Mouse (Mus musculus) macrophage (primary cell): ENCODE results near the gene Mdk. TPM values are rescaled to one million over a fixed set of nuclear protein-coding genes. Genes with fewer than 3 reads are reported as not detected.

Experiments
- H3K27ac ChIP-seq: fragments of 350-480 bp; formaldehyde crosslinking; 2 replicates; pipeline ENCODE4 v1.9.0; 2021
- H3K36me3 ChIP-seq: fragments of 350-480 bp; formaldehyde crosslinking; 2 replicates; pipeline ENCODE4 v1.9.0; 2021; ENCODE audit errors: inconsistent target
- H3K4me3 ChIP-seq: fragments of 350-480 bp; formaldehyde crosslinking; 2 replicates; pipeline ENCODE4 v1.9.0; 2021; ENCODE audit errors: inconsistent target
- H3K79me2 ChIP-seq: fragments of 350-480 bp; formaldehyde crosslinking; 2 replicates; pipeline ENCODE4 v1.9.0; 2021; ENCODE audit errors: inconsistent target
- WGBS: methylation state at CpG from one replicate; pipeline ENCODE4 v1.1.7; 2026; ENCODE audit warnings: inconsistent platforms; ENCODE audit not compliant: missing documents; 5-methylcytosine and 5-hydroxymethylcytosine counted together
- polyA plus RNA-seq: library from polyadenylated mRNA; stranded (reverse); fragments of 250-400 nt; gene quantifications from 3 replicates; pipeline ENCODE4 v1.2.4, GENCODE M21; 2018; ENCODE audit warnings: inconsistent platforms

Mdk gene
- polyA plus RNA-seq, 1 experiment from 2014 or later: 1.6 TPM

- Histone ChIP-seq H3K4me3 (no peak overlapping the region), H3K36me3 (peaks cover 20% of the 10 kb centered on the region)
Observed at GRCm38 (mm10) chr2:91921181-91921789, 10.8 kb downstream of the Mdk start.

DNA sequence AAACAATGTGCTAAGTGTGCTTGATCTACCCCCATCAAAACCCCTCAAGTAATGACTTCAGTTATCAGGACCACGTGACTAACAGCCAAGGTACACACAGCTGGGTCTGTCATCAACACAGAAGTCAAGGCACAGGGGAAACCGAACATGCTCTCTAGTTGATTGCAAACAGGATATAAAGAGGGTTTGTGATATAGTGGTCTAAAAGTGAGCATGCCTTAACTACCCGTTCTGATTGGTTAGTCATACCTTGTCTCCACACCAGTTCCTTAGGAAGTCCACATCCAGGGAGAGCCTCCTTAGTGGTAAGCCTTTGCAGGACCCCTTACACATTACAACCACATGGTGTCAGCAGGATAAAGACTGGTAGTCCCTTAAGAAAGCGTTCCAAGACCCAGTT, 12.0 kb downstream of the Mdk start:
- Histone ChIP-seq H3K36me3 (peaks cover 29% of the 10 kb centered on the region), H3K79me2 (no peaks in the 10 kb centered on the region), H3K4me3 (no peak overlapping the region), H3K27ac (no peak overlapping the region)
- WGBS: 72% methylated on average over 4 of the region's 4 CpGs

More at GRCm38 (mm10) chr2:91921181-91921789, 10.8 kb downstream of the Mdk start:
- no peaks in the 10 kb centered on the region for H3K79me2 ChIP-seq
- H3K27ac ChIP-seq: no peak overlapping the region
- 13% methylated on average over 31 of the region's 31 CpGs for WGBS

- Histone ChIP-seq H3K79me2 (no peaks in the 10 kb centered on the region), H3K27ac (no peak overlapping the region), H3K36me3 (peaks cover 46% of the 10 kb centered on the region), H3K4me3 (no peak overlapping the region)
- 96% methylated on average over 7 of the region's 7 CpGs for WGBS
Observed at GRCm38 (mm10) chr2:91917096-91917495, 15.0 kb downstream of the Mdk start.

- Histone ChIP-seq H3K4me3 (no peak overlapping the region), H3K79me2 (no peaks in the 10 kb centered on the region), H3K27ac (no peak overlapping the region), H3K36me3 (peaks cover 53% of the 10 kb centered on the region)
- WGBS: 91% methylated on average over 7 of the region's 7 CpGs
Observed at GRCm38 (mm10) chr2:91916346-91916977, 15.6 kb downstream of the Mdk start.

DNA sequence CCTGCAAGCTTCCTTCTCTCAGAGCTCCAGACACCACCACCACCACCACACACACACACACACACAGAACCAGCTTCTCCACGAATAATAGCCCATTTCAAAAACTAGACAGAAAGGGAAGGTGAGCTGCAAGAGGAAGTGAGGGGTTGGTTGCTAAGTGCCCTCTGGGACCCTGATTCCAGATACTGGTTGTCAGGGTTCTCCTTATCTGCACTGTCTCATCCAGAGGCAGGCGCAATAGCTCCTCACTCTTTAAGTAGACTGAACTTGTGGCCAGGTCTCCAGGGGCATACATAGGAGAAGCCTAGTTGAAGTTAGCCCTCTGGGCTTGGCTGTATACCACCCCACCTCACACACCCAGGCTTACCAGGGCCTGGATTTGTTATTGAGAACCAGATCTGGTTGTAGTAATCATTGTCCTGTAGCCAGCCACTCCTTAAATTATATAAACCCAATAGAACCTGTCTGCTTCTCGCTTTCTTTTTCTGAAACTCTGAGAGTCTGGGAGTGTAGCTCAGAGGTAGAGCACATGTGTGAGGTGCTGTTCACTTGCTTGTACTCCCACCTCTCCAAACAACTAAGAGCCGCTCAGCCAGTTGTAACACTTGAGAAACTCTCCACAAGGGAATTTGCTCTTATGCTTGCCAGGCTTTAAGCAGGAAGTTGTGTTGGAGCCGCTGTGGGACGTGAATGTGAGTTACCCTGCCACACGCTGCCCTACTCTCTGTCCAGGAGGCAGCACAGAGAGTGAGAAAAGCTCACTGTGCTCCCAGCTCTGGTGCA, 18.6 kb downstream of the Mdk start:
- 88% methylated on average over 7 of the region's 7 CpGs for WGBS

DNA sequence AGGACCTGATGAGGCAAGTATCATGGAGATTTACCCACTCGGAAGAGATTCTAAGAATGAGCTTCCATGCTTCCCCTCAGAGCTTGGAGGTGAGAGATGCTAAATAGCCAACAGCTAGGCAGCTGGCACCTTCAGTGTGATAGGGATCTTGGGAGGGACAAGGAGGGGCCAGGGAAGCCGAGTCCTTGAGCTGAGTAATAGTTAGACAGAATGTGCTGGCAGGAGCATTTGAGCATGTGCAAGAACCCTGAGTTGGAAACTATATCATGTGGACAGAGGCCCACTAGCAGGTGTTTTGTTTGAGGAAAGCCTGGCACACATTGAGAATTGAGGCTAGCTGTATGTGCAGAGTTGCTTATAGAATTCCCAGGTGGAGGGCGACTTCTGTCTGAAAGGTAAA, 19.5 kb downstream of the Mdk start:
- 87% methylated on average over 3 of the region's 3 CpGs for WGBS
- H3K27ac ChIP-seq: no peak overlapping the region
- no peak overlapping the region for H3K4me3 ChIP-seq
- H3K36me3 ChIP-seq: peaks cover 79% of the 10 kb centered on the region
- no peaks in the 10 kb centered on the region for H3K79me2 ChIP-seq

More for the DNA sequence above, 18.6 kb downstream of the Mdk start:
- Histone ChIP-seq H3K36me3 (peaks cover 82% of the 10 kb centered on the region), H3K79me2 (no peaks in the 10 kb centered on the region), H3K4me3 (no peak overlapping the region), H3K27ac (no peak overlapping the region)

DNA sequence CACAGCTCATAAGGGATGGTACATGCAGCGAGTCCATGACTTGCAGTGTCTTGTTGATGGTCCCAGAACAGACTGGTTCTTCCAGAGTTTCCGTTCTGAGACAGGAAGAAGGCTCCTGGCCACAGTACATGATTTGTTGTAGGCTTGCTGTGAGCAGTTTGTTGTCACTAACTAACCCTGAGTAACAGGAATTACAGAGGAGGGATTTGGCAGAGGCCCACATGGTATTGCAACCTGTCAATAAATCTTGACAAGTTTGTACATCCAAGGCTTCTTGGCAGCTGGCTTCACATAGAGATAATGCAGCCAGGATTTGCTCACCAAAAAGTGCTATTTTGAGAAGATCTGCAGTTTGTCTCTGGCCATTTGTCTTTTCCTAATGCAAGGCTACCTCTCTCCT, 26.0 kb downstream of the Mdk start:
- Histone ChIP-seq H3K27ac (no peak overlapping the region), H3K79me2 (no peaks in the 10 kb centered on the region), H3K4me3 (no peak overlapping the region), H3K36me3 (peaks cover 60% of the 10 kb centered on the region)
- WGBS: 100% methylated on average over 2 of the region's 2 CpGs

- 96% methylated on average over 5 of the region's 5 CpGs for WGBS
- H3K36me3 ChIP-seq: peaks cover 59% of the 10 kb centered on the region
- no peak overlapping the region for H3K4me3 ChIP-seq
- no peaks in the 10 kb centered on the region for H3K79me2 ChIP-seq
- no peak overlapping the region for H3K27ac ChIP-seq
Observed at GRCm38 (mm10) chr2:91904618-91905307, 27.3 kb downstream of the Mdk start.

- H3K79me2 ChIP-seq: no peaks in the 10 kb centered on the region
- H3K36me3 ChIP-seq: peaks cover 50% of the 10 kb centered on the region
- H3K27ac ChIP-seq: no peak overlapping the region
- H3K4me3 ChIP-seq: no peak overlapping the region
- 97% methylated on average over 3 of the region's 3 CpGs for WGBS
Observed at GRCm38 (mm10) chr2:91903171-91903925, 28.7 kb downstream of the Mdk start.

DNA sequence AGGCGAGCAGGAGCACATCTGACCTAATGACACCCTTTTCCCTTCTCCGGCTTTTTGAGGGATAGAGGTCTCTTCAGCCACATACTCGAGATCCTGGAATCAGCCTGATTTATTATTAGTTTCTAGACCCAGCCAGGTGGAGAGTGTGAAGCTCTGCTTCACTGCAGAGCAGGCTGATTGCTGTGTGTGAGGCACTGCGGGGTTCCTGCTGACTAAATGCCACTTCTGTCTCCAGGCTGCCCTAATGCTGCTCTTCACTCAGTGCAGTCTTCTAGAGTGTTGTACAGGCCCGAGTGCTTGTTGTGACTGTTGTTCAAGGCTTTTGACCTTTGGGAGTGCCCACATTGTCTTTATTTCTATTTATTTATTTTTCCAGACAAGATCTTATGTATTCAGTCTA, 29.8 kb downstream of the Mdk start:
- no peak overlapping the region for H3K27ac ChIP-seq
- 98% methylated on average over 5 of the region's 5 CpGs for WGBS
- H3K36me3 ChIP-seq: peaks cover 54% of the 10 kb centered on the region

DNA sequence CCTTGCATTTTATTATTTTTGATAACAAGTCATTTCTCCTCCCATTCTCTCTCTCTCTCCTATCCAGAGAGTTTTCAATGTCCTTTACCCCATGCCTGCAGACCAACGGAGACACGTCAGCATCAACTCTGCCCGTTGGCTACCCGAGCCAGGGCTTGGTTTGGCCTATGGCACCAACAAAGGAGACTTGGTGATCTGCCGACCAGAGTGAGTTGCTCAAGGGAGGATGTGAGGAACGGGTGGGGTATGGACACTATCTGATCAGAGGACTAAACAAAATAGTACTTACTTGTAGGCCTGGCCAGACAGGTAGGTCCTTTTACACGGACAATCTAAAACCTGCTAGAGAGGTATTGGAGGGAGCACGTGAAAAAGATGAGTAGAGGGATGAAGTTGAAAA, 31.7 kb downstream of the Mdk start:
- H3K79me2 ChIP-seq: no peaks in the 10 kb centered on the region
- no peak overlapping the region for H3K27ac ChIP-seq
- H3K4me3 ChIP-seq: no peak overlapping the region
- H3K36me3 ChIP-seq: peaks cover 51% of the 10 kb centered on the region; the same call in 1 of the 2 replicates
- 94% methylated on average over 8 of the region's 8 CpGs for WGBS

More for the DNA sequence above, 29.8 kb downstream of the Mdk start:
- Histone ChIP-seq H3K4me3 (no peak overlapping the region), H3K79me2 (no peaks in the 10 kb centered on the region)

DNA sequence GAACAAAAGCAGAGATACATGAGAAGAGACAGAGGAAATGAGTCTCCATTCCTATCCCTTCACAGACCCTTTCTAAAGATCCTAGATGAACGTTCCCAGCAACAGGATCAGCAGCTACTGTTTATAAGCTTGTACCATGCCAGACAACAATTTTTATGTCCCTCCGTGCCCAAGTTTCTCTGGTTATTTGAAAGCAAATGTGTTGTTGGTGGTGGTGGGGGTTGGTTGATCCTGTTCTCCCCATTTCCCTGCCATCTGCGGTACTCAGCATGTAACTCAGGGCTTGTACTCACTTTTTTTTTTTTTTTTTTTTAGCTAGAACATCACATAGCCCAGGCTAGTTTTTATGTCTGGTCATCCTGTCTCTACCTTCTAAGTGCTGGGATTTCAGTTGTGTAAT, 33.0 kb downstream of the Mdk start:
- WGBS: 100% methylated on average over 3 of the region's 3 CpGs
- no peaks in the 10 kb centered on the region for H3K79me2 ChIP-seq
- no peak overlapping the region for H3K4me3 ChIP-seq
- H3K27ac ChIP-seq: no peak overlapping the region
- peaks cover 43% of the 10 kb centered on the region; the same call in 1 of the 2 replicates for H3K36me3 ChIP-seq

GRCm38 (mm10) chr2:91897968-91898367, 34.1 kb downstream of the Mdk start:
- Histone ChIP-seq H3K36me3 (peaks cover 46% of the 10 kb centered on the region; the same call in 1 of the 2 replicates), H3K79me2 (no peaks in the 10 kb centered on the region), H3K4me3 (no peak overlapping the region), H3K27ac (no peak overlapping the region)

DNA sequence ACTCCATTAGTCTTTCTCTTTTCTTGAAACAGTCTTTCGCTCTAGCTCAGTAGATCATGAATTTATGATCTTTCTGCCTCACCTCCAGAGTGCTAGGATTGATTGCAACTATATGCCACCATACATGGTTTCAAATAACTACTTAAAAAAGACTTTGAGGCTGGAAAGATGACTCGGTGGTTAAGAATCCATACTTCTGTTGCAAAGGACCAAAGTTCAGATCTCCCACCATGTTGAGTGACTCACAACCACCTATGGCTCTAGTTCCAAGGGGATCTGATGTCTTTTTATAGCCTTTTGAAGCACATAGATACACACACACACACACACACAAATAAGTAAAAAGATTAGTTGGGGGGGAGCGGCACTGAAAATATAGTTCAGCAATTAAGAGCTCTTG, 36.7 kb downstream of the Mdk start:
- WGBS: 100% methylated on average over 3 of the region's 3 CpGs
- peaks cover 42% of the 10 kb centered on the region; the same call in 1 of the 2 replicates for H3K36me3 ChIP-seq
- no peaks in the 10 kb centered on the region for H3K79me2 ChIP-seq

More for the DNA sequence above, 36.7 kb downstream of the Mdk start:
- Histone ChIP-seq H3K4me3 (no peak overlapping the region), H3K27ac (no peak overlapping the region)
